Mouse (Mus musculus): ENCODE data around the gene Pdcl.

The Pdcl gene

DNA sequence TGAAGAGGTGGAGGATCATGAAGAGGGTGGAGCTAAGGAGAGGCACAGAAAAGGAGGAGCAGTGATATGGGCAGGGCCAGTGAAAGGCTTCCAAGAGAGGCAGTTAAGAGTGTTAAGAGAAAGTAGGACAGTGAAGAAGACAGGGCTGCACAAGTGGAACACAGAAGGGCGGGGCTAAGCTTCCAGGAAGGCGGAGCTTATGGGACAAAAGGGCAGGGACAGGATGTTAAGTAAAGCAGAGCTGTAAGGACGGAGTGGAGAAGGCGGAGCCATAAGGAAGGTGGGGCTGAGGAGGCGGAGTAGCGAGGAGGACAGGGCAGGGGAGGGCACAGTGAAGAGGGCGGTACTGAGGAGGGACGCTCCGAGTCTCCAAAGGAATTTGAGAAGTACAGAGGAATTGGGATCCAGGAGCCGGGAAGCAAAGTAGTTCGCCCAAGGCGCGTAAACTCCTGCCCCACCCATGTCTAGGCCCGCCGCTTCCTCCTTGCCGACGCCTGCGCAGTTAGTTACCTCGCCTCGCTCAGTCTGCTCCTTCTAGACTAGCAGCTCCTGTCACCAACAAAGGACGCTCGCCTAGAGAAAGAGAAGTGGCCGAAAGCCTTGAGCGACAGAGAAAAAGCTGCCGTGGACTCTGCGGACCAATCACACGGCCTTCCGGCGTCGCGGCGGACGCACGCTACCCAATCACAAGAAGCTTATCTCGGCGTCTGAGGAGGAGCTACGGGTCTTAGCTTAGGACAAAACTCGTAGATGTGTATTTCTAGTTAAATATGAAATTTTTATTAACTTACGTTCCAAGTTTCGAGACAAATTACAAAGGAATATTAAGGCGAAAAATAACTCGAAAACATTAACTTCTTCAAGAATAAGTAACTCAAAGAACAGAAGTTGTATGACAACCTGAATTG lies at the start of gene Pdcl:
Gene Pdcl, minus strand, starts transcription at position 700 of the 908 bp plus-strand sequence.
- DNase-seq (ENCODE audit: low read depth, low spot score), result peak; percentile 96

DNA sequence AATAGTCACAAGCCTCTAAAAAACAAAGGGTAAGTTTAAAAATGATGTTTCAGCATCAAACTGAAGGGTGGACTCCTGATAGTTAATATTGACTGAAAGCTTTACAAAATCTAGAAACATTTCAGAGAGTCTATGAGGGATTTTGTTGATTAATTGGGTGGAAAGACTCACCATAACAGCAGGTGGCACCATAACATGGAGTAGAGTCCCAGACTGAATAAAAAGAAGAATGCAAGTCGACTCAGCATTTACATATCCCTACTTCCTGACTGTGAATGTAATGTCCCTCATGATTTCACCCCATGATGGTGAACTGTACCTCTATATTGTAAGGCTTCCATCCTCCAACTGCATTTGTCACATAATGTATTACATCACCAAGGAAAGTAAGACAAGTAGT lies 36.4 kb upstream of the Pdcl start:
- DNase-seq (ENCODE audit: low read depth, low spot score), result peak; percentile 37

DNA sequence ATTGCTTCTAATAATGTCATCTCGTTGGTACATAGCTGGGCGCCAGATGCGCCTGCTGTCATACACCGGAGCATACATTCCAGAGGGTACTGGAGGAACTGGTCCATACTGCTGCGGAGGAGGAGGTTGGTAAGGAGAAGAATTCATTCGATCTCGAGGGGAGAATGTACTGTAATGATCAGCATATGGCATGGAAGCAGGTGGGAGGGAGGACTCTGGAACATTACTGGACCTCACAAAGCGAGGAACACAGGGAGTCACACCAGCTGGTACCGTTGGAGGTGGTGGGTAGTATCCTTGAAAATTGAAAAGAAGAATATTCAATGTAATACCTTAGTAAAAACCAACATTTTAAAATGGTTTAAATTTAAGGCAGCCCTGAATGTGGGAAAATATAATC lies 23.8 kb upstream of the Pdcl start:
- DNase-seq (ENCODE audit: low read depth, low spot score), result no peak

DNA sequence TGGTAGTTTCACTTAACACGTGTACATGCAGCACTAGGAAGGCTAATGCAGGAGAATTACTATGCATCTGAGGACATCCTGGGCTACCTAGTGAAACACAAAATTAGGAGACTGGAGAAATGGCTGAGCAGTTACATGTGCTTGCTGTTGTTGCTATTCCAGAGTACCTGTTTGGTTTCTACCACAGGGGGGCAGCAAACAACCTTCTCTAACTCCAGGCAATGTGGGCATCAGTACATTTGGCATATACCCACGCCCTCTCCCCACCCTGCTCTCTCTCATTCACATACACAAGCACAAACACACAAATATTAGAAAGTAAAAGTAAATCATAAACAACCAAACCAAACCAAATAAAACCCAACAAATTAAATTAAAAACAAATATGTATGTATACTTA lies 21.1 kb upstream of the Pdcl start:
- DNase-seq (ENCODE audit: low read depth, low spot score), result peak; percentile 83

DNA sequence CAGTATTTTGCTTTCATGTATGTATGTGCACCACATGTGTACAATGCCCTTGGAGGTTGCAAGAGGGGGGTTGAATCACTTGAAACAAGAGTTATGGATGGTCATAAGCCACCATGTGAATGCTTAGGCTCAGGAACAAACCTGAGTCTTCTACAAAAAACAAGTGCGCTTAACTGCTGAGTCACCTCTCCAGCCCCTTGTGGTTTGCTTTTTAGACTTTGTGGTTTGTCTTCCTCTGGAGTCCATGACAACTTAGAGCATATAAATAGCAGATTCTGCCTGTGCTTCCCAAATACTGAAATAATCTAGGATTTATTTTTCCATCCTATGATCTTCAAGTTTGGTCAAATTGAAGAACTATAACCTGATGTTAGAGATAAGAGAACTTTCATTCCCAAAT lies 16.9 kb upstream of the Pdcl start:
- no peak for DNase-seq (ENCODE audit: low read depth, low spot score)

DNA sequence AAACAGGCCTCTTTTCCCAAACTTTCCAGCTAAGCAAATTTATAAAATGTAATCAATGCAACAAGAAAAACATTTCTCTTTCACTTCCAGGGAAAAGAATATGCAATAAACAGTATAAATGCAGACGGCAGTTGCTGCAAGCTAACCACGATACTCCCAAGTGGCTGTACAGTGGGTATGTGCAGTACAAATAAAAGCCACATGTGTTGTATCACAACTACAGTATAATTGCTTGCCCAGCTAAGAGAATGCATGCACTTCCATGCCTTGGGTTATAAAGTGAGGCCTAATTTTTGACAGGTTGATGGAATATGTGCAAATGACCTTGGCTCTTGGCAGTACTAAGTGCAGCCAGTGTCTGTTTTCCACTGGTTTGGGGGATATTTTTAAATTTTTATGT lies 11.5 kb upstream of the Pdcl start:
- DNase-seq (ENCODE audit: low read depth, low spot score), result no peak

DNA sequence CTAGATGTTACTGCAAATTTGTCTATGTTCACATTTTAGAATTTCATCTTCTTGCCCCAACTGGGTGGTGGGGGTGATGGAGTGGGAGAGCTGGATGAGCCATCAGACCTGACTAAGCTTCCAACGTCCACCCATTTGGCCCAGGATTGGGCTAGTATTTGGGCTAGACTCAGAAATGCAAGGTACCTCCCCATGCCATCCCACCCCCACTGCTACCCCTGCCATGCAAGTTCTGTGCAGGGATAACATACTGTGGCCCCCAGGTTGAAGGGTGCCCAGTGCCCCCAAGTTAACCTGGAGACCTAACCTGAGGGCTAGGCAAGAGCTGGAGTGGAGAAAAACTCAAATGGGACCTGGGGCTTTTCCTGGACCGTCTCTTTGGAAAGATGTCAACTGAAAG lies 776 bp upstream of the Pdcl start:
- peak; percentile 14 for DNase-seq (ENCODE audit: low read depth, low spot score)

DNA sequence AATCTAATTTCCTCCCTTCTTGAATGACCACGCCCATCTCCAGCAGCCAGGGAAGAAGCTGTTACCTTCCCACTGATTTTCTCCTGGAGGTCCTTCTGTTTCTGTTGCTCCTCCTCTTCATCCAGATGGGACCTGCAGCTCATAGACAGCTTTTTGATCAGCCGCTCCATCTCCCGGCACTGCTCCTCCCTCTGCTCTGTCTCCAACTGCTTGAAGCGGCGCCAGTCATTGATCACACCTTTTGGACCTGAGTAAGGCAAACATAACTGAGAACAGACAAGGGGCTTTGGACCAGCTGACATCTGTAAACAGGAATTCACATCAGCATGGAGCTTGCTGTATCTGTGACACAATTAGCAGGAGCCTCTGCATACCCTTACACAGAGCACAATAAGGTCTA lies 3.6 kb downstream of the Pdcl start:
- DNase-seq (ENCODE audit: low read depth, low spot score), result no peak

DNA sequence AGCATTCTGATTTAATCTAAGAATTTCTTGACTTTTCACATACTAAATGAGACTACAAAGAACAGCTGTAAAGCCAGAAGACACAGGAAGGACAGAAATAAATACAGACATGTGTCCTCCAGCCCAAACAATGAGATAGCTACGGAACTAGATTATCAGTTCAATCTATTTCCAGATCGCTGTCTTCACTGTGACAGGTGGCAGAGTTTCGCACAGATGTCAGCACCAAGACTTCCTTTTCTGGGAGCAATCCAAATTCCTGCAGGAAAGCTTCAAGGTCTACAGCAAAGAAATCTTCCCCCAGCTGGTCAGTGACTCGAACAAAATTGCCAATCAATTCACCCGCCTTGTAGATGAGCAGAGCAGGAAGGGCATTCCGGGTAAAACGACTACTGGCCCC lies 7.5 kb downstream of the Pdcl start:
- no peak for DNase-seq (ENCODE audit: low read depth, low spot score)

DNA sequence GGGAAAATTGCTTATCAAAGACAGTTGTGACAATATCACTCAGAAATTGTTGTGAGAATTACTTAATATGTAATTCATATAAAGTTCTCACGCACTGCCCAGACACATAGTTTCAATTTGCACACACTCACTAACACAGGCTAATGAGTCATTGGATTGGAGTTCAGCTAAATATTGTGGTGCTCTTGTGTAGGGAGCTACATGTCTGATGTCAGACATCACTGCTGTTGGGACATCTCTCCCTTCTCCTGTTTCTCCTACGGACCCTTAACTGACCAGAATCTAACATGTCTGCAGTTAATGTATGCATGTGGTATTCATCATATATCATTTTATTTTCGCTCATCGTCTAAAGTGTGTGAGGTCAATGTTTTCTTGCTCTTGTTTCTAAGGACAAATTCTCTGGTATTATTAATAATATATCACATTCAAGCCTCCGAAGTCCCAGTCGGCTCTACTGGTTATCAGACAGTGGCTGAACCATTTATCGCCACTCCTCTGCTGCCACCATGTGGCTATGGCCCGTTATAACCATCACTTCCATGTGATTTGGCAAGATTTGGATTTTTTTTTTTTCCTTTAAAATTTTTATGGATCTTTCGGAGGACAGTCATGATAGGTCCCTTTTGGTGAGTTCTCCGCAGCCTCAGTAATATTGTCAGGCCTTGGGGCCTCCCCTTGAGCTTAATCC lies 20.5 kb downstream of the Pdcl start:
- peak; percentile 75 for DNase-seq (ENCODE audit: low read depth, low spot score)

DNA sequence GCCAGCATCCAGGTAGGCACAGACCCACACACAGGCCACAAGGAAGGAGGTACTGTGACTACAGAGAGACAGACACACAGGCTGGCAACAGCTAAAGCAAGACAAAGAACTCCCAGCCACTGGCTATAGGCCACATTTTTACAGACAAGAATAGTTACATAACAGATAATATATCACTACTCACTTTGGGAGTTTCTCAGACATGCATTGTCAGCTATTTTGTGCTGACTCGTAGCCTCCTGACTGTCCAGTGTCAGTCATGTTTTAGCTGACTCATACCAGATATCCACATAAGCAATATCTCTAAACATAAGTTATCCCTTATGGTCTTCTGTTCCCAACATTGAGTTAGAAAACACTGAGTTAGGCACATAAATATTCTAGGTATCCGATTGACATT lies 25.8 kb downstream of the Pdcl start:
- DNase-seq (ENCODE audit: low read depth, low spot score), result no peak

DNA sequence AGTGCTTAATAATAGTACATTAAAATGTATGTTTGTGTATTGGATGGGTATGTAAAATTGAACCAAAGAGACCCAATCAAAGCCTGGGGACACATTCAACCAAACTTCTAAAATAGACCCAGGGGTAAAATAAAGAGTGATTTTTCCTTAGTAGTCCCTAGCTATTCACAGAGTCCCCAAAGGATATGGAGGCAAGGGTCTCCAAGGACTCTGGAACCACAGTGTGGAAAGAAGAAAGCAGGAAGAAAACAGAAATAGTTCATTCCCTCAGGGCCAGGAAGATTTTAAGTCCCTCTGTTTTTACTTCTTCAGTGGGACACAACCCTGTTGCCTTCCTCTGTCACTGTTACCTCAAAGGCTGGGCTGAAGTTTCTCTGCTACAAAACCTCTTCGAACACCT lies 32.9 kb downstream of the Pdcl start, which contains the start of gene Olfr368:
Gene Olfr368, plus strand, starts transcription at position 301 of the 400 bp plus-strand sequence.
- DNase-seq (ENCODE audit: low read depth, low spot score), result no peak

Measured in A20 (cell line).